Mouse (Mus musculus): Measurements from ENCODE around the gene Nmt2.

Nmt2 gene

GRCm38 (mm10) chr2:3327351-3327750 lies 43.3 kb downstream of the Nmt2 start:
- DNase-seq (ENCODE audit: low spot score), result peak; percentile 63

DNA sequence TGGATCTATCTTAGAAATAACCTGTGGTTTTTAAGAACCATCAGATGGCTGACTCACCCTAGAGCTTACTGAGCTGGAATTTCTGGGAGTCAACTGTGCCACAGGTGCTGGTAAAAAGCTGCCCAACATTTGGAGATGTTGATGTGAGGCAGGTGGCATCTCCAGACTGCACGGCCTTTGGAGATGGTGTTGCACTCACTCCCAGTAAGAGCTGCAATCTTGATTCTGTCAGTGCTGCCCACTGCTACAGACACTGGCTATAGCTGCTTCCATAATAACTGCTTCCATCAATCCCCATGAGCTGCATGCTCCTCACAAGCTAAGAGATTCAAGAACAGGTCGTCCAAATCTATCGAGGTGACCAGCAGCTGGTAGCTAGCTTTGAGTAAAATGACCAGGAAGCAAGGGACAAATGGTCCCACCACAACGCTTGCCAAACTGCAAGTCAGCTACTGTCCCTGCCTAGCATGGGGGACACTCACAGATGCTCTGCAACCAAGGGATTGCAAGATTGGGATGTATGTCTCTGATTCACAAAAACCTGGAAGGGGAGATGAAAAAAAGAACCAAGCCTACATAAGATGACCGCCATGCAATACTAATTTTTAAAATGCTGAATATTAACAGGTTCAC lies 47.2 kb downstream of the Nmt2 start:
- no peak for DNase-seq (ENCODE audit: low spot score)

DNA sequence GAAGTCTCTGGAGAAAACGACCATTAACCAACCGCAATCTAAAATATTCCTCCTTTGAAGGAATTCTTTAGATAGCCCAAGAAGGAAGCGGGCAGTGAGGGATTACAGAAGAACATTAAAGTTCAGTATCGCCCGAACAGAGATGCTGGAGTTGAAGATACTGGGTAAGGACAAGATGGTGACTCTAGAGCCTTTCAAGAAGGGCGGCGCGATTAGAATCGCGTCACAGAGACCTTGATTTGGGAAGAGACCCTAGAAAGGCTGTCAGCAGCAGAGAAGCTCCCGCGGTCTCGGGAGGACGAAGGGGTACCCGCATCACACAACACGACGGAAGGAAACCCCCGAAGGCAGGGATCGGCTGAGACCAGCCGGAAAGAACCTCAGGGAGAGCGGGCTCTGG lies 48.0 kb downstream of the Nmt2 start:
- no peak for DNase-seq (ENCODE audit: low spot score)

GRCm38 (mm10) chr2:3332484-3333242 lies 48.7 kb downstream of the Nmt2 start, which contains the start of gene Rpp38:
Gene Rpp38 (minus strand): TSS chr2:3332643.
- DNase-seq (ENCODE audit: low spot score), result peak; percentile 96

DNA sequence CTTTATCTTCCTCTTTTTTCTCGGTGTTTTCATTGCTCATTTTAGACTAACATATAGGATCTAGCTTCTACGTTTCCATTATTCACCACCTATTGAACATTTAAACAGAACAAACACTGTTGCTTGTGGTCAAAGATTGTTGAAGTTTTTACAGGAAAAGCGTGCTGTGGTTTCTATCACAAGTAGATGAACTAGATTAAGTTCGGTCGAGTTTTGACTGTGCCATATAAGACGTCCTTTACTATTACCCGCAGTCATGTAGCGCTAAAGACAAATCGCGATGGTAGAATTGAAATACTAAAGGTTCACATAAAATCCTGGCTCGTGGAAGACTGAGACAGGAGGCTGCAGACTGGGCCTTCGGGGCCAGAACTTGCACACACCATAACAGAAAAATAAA lies 49.7 kb downstream of the Nmt2 start:
- DNase-seq (ENCODE audit: low spot score), result no peak

GRCm38 (mm10) chr2:3335611-3336301 lies 51.7 kb downstream of the Nmt2 start, which contains the start of gene Acbd7:
Gene Acbd7 (plus strand): TSS chr2:3336168.
- peak; percentile 57 for DNase-seq (ENCODE audit: low spot score)

DNA sequence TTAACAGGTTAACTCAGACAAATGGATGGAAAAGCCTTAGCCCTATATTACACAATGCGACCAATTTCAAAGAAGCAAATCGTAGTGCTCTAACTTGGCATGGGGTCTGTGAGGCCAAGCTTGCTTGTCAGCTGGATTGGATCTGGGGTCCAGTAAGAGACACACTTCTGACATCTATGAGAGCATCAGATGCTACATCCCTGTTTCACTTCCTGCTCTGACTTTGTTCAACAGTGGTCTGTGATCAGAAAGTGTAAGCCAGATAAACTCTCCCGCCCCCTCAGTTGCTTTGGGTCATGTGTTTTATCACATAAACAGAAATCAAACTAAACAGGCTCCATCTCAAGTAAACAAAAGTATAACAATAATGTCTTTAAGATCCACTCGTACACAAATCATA lies 64.4 kb downstream of the Nmt2 start:
- DNase-seq (ENCODE audit: low spot score), result no peak

DNA sequence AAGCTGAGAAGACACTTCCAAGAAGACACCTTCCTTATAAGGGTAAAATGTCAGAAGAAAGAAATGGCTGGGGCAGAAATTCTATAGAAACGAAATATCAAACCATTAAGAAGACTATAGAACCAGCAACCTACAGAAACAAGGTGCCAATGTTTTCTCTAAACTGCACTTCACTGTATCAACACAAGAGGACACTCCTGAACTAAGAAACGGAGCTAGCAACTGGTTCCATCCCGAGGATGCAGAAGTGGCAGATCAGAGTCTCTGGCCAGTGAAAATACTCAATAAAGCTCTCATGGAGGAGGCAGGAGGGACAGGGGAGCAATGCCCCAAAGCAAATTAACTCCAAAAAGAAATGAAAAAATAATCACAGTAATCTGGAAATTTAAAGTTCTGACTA lies 64.9 kb downstream of the Nmt2 start:
- DNase-seq (ENCODE audit: low spot score), result no peak

- DNase-seq (ENCODE audit: low spot score), result no peak
Observed at GRCm38 (mm10) chr2:3353160-3353559, 69.1 kb downstream of the Nmt2 start.

DNA sequence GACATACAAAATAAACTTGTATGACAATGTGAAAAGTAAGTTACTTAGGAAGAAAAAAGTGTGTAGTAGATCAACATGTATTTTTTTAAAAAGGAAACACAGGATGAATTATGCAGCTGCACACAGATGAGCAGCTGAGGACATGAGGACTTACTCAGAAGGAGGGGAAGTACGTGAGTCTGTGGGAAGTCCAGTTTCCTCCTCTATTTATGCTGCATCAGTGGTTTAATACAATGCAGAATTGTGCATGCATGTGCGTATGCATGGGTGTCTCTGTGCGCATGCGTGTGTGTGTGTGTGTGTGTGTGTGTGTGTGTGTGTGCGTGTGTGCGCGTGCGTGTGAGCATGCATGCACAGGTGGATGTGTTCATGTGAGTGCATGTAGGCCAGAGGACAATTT lies 71.8 kb downstream of the Nmt2 start:
- no peak for DNase-seq (ENCODE audit: low spot score)

DNA sequence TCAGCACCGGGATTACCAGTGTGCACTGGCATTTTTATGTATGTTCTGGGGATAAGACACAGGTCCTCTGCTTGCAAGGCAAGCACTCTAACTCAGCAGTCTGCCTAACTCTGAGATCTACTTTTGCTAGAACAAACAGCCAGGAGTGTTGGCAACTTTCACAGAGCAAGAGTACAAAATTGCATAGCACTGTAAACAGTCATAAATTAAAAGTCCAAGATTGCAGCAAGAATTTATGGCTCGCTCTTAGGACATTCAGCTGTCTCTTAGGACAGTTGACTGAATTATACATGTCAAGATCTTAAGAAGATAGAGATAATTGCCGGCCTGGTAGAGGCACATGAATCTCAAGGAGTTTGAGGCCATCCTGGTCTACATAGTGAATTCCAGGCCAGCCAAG lies 72.3 kb downstream of the Nmt2 start:
- DNase-seq (ENCODE audit: low spot score), result no peak

DNA sequence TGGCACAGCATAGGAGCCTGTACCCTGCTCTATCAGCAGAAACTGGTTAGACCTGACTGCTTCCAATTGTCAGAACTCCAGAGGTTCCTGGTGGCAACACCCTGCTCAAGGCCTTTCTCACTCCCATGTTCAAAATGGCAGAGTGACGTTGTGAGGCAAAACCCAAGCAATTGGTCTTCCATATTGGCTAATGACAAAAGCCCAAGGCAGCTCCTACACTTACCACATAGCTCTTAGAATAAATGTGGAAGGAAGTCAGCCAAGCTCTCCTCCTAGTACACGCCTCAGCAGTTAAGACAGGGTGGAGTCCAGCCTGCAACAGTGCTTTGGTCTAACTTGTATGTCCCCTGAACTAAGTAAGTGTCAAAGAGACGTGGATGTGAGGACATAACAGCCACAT lies 73.9 kb downstream of the Nmt2 start:
- DNase-seq (ENCODE audit: low spot score), result no peak

DNA sequence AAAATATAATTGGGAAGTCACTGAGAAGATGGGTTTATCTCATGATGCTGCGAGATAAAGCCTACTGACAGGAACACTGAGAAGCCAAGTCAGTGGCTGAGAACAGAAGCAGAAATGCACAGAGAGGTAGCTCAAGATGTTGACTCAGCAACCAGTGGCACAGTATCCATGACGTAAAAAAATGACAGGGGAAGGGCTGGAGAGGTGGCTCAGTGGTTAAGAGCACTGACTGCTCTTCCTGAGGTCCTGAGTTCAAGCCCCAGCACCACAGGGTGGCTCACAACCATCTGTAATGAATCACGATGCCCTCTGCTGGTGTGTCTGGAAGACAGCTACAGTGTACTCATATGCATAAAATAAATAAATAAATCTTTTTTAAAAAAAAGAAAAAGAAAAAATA lies 77.1 kb downstream of the Nmt2 start:
- DNase-seq (ENCODE audit: low spot score), result no peak

- DNase-seq (ENCODE audit: low spot score), result no peak
Observed at GRCm38 (mm10) chr2:3365127-3365526, 81.1 kb downstream of the Nmt2 start.
